Mouse (Mus musculus): Measurements from ENCODE around the gene Fam166a. TPM values are rescaled to one million over a fixed set of nuclear protein-coding genes. Genes with fewer than 3 reads are reported as not detected.
A peak's percentile ranks its signal among the peaks of the same experiment; 100 is the strongest.

Gene Fam166a
- polyA plus RNA-seq, 1 experiment = 0.08 TPM

DNA sequence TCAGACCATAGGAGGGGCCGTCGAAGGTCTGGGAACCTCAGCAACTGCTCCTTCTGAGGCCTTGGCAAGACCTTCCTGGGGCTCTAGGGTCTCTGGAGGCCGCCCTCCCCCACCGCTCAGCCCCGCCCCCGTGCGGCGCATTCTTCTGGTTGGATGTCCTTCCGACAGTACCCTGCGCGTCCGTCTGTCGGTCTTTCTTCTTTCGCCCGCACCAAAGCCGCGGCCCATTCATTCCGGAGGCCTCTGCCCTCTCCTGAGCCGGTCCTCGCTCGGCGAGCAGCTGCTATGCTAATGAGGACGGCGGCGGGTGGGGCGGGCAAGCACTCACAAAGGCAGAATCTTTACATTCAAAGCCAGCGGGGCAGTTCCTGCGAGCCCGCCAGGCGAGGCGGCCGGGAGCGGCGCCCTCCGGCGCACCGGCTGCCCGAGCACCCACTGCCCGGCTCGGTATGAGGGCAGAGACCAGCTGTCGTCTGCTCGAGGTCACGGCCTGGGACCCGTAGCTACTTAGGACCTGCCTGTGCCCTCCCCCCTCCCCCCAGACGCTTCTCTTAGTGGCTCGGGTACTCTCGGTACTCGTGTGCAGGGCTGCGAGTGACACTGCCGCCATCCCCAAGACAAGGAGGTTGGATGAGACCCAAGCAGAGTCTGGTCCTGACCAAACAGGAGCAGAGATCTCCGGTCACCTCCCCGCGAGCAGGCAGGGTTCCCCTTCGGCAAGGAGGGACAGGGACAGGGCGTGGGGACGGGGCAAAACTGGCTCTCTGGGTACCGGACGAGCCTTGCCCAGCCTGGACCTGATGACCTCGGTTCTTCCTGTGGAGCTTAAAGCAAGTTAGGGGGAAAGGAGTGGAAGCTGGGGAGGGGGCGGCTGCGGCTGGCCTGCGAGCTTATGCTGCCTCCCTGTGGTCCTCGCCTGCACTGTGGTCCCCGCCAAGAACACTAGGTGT is 32.6 kb upstream of the Fam166a start:
- DNase-seq (ENCODE audit: low spot score) = no peak

GRCm38 (mm10) chr2:25186575-25186930 is 32.0 kb upstream of the Fam166a start:
- no peak for DNase-seq (ENCODE audit: low spot score)

DNA sequence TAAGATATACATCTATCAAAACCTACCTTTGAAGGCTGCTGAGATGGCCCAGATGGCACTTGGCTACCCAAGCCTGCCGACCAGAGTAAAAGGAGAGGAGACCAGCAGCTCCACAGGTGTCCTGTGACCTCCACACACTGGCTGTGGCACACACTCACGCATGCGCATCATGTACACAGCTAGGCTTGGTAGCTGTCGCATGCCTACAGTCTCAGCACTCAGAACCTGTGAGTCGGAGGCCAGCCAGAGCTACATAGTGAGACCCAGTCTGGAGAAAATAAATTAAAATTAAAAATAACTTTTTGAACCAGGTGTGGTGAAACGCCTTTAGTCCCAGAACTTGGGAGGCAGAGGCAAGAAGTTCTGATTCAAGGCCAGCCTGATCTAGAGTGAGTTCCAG is 30.7 kb upstream of the Fam166a start:
- DNase-seq (ENCODE audit: low spot score) = no peak

- no peak for DNase-seq (ENCODE audit: low spot score)
These were observed 25.2 kb upstream of the Fam166a start for GRCm38 (mm10) chr2:25193330-25193770.

DNA sequence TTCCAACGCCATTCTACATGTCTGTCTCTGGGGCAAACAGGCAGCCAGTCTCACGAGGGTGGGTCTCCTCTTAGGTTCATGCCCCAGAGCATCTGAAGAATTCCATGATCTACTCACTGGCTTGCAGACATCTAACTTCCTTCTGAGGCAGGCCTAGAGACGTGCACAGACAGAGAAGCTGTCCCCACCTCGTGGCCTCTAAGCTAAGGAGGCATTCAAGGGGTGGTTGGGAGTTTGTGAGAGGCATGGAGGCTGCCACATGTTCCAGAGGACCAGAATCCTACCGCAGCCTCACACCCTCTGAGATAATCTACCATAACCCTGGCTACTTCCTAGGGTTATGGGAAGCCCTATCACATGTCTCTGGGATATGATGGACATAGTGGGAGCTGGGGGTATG is 24.5 kb upstream of the Fam166a start:
- DNase-seq (ENCODE audit: low spot score) = no peak

- DNase-seq (ENCODE audit: low spot score) = no peak
These were observed 23.9 kb upstream of the Fam166a start for GRCm38 (mm10) chr2:25194486-25195171.

DNA sequence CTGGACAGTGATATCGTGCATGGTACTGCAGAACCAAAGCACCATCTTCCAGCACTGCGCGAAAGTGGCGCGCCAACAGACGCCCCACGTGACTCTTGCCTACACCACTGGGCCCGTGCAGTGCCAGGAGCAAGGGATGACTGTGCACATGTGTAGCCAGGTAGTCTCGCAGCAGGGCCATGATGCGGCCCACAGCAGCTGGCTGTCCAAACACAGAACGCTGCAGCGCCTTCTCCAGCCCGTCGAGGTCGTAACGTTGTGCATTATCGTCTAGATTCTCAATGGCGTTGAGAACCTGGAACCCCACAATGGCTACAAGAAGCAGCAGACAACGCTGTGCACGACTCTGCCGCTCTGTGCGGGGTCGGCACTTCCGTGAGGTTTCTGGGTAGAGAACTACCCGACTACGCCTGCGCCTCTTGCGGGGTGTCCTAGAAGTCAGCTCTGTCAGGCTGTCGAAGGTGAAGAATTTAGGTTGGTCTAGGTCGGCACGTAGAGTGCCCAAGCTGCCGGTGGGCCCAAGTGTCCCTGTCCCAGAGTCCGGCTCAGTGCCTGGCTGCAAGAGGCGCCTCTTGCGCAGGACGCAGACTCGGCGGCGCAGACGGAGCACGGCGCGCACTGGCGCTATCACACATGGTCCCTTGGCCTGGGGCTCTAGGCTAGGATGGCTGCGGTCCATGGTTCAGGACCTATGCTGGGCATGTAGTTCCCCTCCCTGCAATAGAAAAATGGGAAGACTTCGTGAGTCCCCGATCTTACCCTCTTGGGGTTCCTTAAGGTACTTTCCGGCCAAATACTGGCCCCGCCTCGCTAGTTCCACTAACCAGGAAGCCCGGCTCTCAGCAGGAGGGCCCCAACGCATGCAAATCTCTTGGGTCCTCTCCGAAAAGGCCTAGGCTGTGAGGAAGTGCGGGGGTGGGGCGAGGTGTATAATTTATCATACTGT is 23.1 kb upstream of the Fam166a start:
- no peak for DNase-seq (ENCODE audit: low spot score)

- DNase-seq (ENCODE audit: low spot score) = peak; percentile 67
These were observed 22.2 kb upstream of the Fam166a start, which contains the start of gene Tor4a for GRCm38 (mm10) chr2:25196172-25196954. Tor4a (minus strand) TSS chr2:25196886.

- DNase-seq (ENCODE audit: low spot score) = no peak
These were observed 21.4 kb upstream of the Fam166a start for GRCm38 (mm10) chr2:25197191-25197590.

GRCm38 (mm10) chr2:25197946-25198345 is 20.6 kb upstream of the Fam166a start:
- DNase-seq (ENCODE audit: low spot score) = no peak

- DNase-seq (ENCODE audit: low spot score) = no peak
These were observed 17.9 kb upstream of the Fam166a start for GRCm38 (mm10) chr2:25200631-25201030.

- DNase-seq (ENCODE audit: low spot score) = no peak
These were observed 14.8 kb upstream of the Fam166a start for GRCm38 (mm10) chr2:25203631-25204214.

DNA sequence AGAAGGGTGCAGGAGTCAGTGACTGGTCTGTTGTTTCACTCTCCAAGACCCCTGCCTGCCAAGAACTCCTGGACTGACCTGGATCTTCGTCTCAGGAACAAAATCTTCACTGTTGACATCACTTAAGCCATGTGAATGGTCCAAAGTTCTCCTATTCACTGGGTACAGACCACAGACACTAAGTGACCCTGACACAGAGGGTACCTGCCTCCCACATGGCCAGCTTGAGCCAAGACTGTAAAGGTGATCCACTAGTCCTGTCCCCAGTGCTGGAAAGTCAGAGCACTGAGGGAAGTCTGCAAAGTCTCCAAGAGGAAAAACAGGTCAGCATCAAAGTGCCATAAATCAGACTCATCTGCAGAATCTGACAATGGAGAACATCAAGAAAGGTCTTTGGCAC is 11.0 kb upstream of the Fam166a start:
- no peak for DNase-seq (ENCODE audit: low spot score)

- no peak for DNase-seq (ENCODE audit: low spot score)
These were observed 7.9 kb upstream of the Fam166a start for GRCm38 (mm10) chr2:25210686-25211085.

GRCm38 (mm10) chr2:25211121-25211670 is 7.3 kb upstream of the Fam166a start, which contains the start of gene Nelfb:
Nelfb (minus strand) TSS chr2:25211489.
- DNase-seq (ENCODE audit: low spot score) = peak; percentile 85

DNA sequence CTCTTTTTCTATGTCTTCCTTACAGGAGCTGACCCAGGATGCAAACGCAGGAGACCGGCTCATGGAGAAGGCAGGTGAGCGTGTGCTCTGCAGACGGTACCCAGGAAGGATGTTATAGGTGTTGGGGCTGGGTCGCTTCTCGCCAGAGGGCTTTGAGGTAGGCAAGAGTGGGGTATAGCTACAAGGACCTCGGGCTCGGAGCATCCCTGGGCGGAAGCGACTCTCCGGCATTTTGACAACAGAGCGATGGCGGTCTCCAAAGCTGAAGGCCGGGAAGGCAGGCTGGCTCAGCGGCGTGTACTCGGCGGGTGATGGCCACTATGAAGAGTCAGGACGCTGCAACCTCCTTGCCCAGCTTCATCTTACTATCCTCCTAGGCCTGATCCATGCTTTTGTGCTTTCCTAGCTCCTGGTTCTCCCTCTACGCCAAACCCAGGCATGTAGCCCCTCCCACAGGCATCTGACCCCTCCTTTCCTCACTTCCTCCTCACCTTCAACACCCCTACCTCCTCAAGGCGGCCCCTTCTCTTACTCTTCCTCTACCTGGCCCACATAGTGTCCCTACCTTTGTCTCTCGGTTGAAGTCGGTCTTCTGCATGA is 5.2 kb upstream of the Fam166a start:
- no peak for DNase-seq (ENCODE audit: low spot score)

GRCm38 (mm10) chr2:25214444-25214843 is 4.1 kb upstream of the Fam166a start, which contains the start of gene Stpg3:
Stpg3 (minus strand) TSS chr2:25214637.
- no peak for DNase-seq (ENCODE audit: low spot score)

DNA sequence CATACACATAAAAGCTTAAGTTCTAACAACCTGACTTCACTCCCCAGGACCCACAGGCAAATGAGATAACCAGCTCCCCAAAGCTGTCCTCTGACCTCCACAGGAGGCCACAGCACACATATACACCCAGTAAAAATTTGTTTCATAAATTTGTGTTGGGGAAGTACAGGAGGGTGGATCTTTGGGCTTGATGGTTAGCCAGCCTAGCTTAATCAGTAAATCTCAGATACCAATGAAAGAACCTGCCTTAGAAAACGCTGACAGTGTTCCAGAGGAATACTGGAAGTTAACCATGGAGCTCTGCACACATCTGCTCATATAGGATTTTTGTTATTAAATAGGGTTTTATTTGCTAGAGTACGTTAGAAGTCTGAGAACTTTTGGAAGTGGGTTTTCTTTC is 879 bp upstream of the Fam166a start:
- DNase-seq (ENCODE audit: low spot score) = no peak

DNA sequence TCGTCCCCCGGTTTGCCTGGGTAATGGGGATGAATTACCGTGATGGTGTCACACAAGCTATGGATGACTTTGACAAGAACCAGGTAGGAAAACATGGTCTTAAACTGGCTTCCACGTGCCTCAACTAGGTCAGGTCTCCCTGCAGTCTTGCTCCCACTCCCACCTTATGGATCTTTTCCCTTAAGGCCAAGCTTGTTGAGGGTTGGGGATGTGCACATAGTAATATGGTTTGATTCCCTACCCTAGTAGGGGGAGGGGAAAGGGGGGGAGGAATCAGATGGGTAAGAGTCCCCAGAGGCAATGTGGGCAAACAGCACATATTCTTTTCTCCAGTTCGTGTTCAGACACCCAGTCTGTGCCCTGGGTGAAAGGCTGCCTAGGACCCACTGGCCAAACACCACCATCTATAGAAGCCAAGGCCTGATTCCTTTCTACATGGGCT is 2.8 kb downstream of the Fam166a start:
- no peak for DNase-seq (ENCODE audit: low spot score)
